Mouse (Mus musculus): ENCODE measurements around the gene Cdk8.

Gene Cdk8

GRCm38 (mm10) chr5:146318051-146318450, 87.0 kb downstream of the Cdk8 start:
- DNase-seq (ENCODE audit: low read depth, low spot score), result no peak

- DNase-seq (ENCODE audit: low read depth, low spot score), result no peak
Measured at GRCm38 (mm10) chr5:146318461-146318860, 87.4 kb downstream of the Cdk8 start.

GRCm38 (mm10) chr5:146328941-146329340, 97.9 kb downstream of the Cdk8 start:
- no peak for DNase-seq (ENCODE audit: low read depth, low spot score)

GRCm38 (mm10) chr5:146329541-146329940, 98.5 kb downstream of the Cdk8 start:
- no peak for DNase-seq (ENCODE audit: low read depth, low spot score)

GRCm38 (mm10) chr5:146330031-146330764, 99.2 kb downstream of the Cdk8 start:
- no peak for DNase-seq (ENCODE audit: low read depth, low spot score)

GRCm38 (mm10) chr5:146330765-146331115, 99.7 kb downstream of the Cdk8 start:
- no peak for DNase-seq (ENCODE audit: low read depth, low spot score)

- DNase-seq (ENCODE audit: low read depth, low spot score), result no peak
Measured at GRCm38 (mm10) chr5:146331131-146331530, 100.1 kb downstream of the Cdk8 start.

- no peak for DNase-seq (ENCODE audit: low read depth, low spot score)
Measured at GRCm38 (mm10) chr5:146332541-146332940, 101.5 kb downstream of the Cdk8 start.

- DNase-seq (ENCODE audit: low read depth, low spot score), result no peak
Measured at GRCm38 (mm10) chr5:146334410-146334809, 103.4 kb downstream of the Cdk8 start.

GRCm38 (mm10) chr5:146338064-146338463, 107.0 kb downstream of the Cdk8 start:
- peak; percentile 83 for DNase-seq (ENCODE audit: low read depth, low spot score)

- DNase-seq (ENCODE audit: low read depth, low spot score), result no peak
Measured at GRCm38 (mm10) chr5:146340037-146340436, 109.0 kb downstream of the Cdk8 start.

- no peak for DNase-seq (ENCODE audit: low read depth, low spot score)
Measured at GRCm38 (mm10) chr5:146344911-146345686, 114.1 kb downstream of the Cdk8 start.

GRCm38 (mm10) chr5:146347081-146347480, 116.1 kb downstream of the Cdk8 start:
- no peak for DNase-seq (ENCODE audit: low read depth, low spot score)

GRCm38 (mm10) chr5:146349183-146349582, 118.2 kb downstream of the Cdk8 start:
- peak; percentile 52 for DNase-seq (ENCODE audit: low read depth, low spot score)

- DNase-seq (ENCODE audit: low read depth, low spot score), result no peak
Measured at GRCm38 (mm10) chr5:146350784-146351183, 119.8 kb downstream of the Cdk8 start.

GRCm38 (mm10) chr5:146352006-146352405, 121.0 kb downstream of the Cdk8 start:
- no peak for DNase-seq (ENCODE audit: low read depth, low spot score)
